Mouse (Mus musculus): Measurements from ENCODE around the gene Terb2. TPM values are rescaled to one million over a fixed set of nuclear protein-coding genes. Genes with fewer than 3 reads are reported as not detected.

Terb2 gene
- polyA plus RNA-seq, 1 experiment = not detected

GRCm38 (mm10) chr2:122255997-122256396, 69.9 kb downstream of the Terb2 start:
- Histone ChIP-seq H3K4me1 (ENCODE audit: control insufficient read depth, insufficient read depth, low read length) (no peaks in the 10 kb centered on the region), H3K27ac (ENCODE audit: insufficient read depth, low read depth, low read length) (no peak overlapping the region), H3K4me3 (ENCODE audit: insufficient read depth, low read depth, low read length) (no peak overlapping the region)
- WGBS = 90% methylated on average over 5 of the region's 5 CpGs
- no peak for TF ChIP-seq CTCF (IDR thresholded peaks at IDR 0.05; ENCODE audit: insufficient read depth, low read depth, low read length)
- TF ChIP-seq POLR2A (IDR thresholded peaks at IDR 0.05; ENCODE audit: insufficient read depth, low read depth, low read length) = no peak

Other genes with a start within 250 kb of the Terb2 start
- not detected in 2 replicates for gene Ctdspl2, start 230.3 kb upstream of the Terb2 start, polyA plus RNA-seq (2012; ENCODE audit: insufficient read depth, insufficient read length, low replicate concordance, missing spikeins)
- gene Mageb3, start 230.2 kb upstream of the Terb2 start, polyA plus RNA-seq (2012; ENCODE audit: insufficient read depth, insufficient read length, low replicate concordance, missing spikeins) = not detected in 2 replicates
- gene Eif3j1, start 157.7 kb upstream of the Terb2 start, polyA plus RNA-seq (2012; ENCODE audit: insufficient read depth, insufficient read length, low replicate concordance, missing spikeins) = not detected in 2 replicates
- 39.5 TPM in 1 of 2 replicates, not detected in the other for gene Spg11, start 67.9 kb upstream of the Terb2 start, polyA plus RNA-seq (2012; ENCODE audit: insufficient read depth, insufficient read length, low replicate concordance, missing spikeins)
- 735 TPM in 1 of 2 replicates, not detected in the other for gene B2m, start 38.6 kb upstream of the Terb2 start, polyA plus RNA-seq (2012; ENCODE audit: insufficient read depth, insufficient read length, low replicate concordance, missing spikeins)
- not detected in 2 replicates for gene Trim69, start 25.6 kb upstream of the Terb2 start, polyA plus RNA-seq (2012; ENCODE audit: insufficient read depth, insufficient read length, low replicate concordance, missing spikeins)
- gene Patl2, start 83 bp upstream of the Terb2 start, polyA plus RNA-seq (2012; ENCODE audit: insufficient read depth, insufficient read length, low replicate concordance, missing spikeins) = not detected in 2 replicates
- not detected in 2 replicates for gene Sord, start 48.5 kb downstream of the Terb2 start, polyA plus RNA-seq (2012; ENCODE audit: insufficient read depth, insufficient read length, low replicate concordance, missing spikeins)
- gene Duox2, start 112.2 kb downstream of the Terb2 start, polyA plus RNA-seq (2012; ENCODE audit: insufficient read depth, insufficient read length, low replicate concordance, missing spikeins) = not detected in 2 replicates
- not detected in 2 replicates for gene Duoxa2, start 112.6 kb downstream of the Terb2 start, polyA plus RNA-seq (2012; ENCODE audit: insufficient read depth, insufficient read length, low replicate concordance, missing spikeins)
- not detected in 2 replicates for gene Duoxa1, start 127.5 kb downstream of the Terb2 start, polyA plus RNA-seq (2012; ENCODE audit: insufficient read depth, insufficient read length, low replicate concordance, missing spikeins)
- not detected in 2 replicates for gene Duox1, start 129.4 kb downstream of the Terb2 start, polyA plus RNA-seq (2012; ENCODE audit: insufficient read depth, insufficient read length, low replicate concordance, missing spikeins)
- not detected in 2 replicates for gene Shf, start 182.9 kb downstream of the Terb2 start, polyA plus RNA-seq (2012; ENCODE audit: insufficient read depth, insufficient read length, low replicate concordance, missing spikeins)
- gene Slc28a2, start 240.2 kb downstream of the Terb2 start, polyA plus RNA-seq (2012; ENCODE audit: insufficient read depth, insufficient read length, low replicate concordance, missing spikeins) = not detected in 2 replicates